Mouse (Mus musculus): ENCODE data around the gene Pi4ka.

Pi4ka gene

GRCm38 (mm10) chr16:17405736-17406443, at the start of gene Pi4ka, which contains the start of gene Snap29:
Pi4ka (minus strand) TSS chr16:17406314.
Snap29 (plus strand) TSS chr16:17405986.
- peak; percentile 100 for DNase-seq

- DNase-seq = no peak
Observed at GRCm38 (mm10) chr16:17452373-17452715, 46.2 kb upstream of the Pi4ka start.

- peak; percentile 98 for DNase-seq
Observed at GRCm38 (mm10) chr16:17451541-17452372, 45.6 kb upstream of the Pi4ka start, which contains the start of gene Crkl. Crkl (plus strand) TSS chr16:17451987.

- DNase-seq = no peak
Observed at GRCm38 (mm10) chr16:17432576-17432975, 26.5 kb upstream of the Pi4ka start.

- DNase-seq = no peak
Observed at GRCm38 (mm10) chr16:17423021-17423420, 16.9 kb upstream of the Pi4ka start.

- DNase-seq = no peak
Observed at GRCm38 (mm10) chr16:17410209-17410608, 4.1 kb upstream of the Pi4ka start.

- DNase-seq = no peak
Observed at GRCm38 (mm10) chr16:17409046-17409445, 2.9 kb upstream of the Pi4ka start.

- DNase-seq = peak; percentile 21
Observed at GRCm38 (mm10) chr16:17406512-17407231, 558 bp upstream of the Pi4ka start.

- DNase-seq = no peak
Observed at GRCm38 (mm10) chr16:17405271-17405696, 830 bp downstream of the Pi4ka start.

- peak; percentile 31 for DNase-seq
Observed at GRCm38 (mm10) chr16:17402855-17403254, 3.3 kb downstream of the Pi4ka start.

GRCm38 (mm10) chr16:17392784-17393183, 13.3 kb downstream of the Pi4ka start:
- no peak for DNase-seq

GRCm38 (mm10) chr16:17383594-17384326, 22.4 kb downstream of the Pi4ka start:
- no peak for DNase-seq

GRCm38 (mm10) chr16:17382306-17382705, 23.8 kb downstream of the Pi4ka start:
- DNase-seq = no peak

GRCm38 (mm10) chr16:17358787-17359186, 47.3 kb downstream of the Pi4ka start:
- DNase-seq = no peak

- DNase-seq = no peak
Observed at GRCm38 (mm10) chr16:17356031-17356430, 50.1 kb downstream of the Pi4ka start.

- DNase-seq = no peak
Observed at GRCm38 (mm10) chr16:17346766-17347165, 59.3 kb downstream of the Pi4ka start.

GRCm38 (mm10) chr16:17345813-17346155, 60.3 kb downstream of the Pi4ka start:
- DNase-seq = no peak

- DNase-seq = no peak
Observed at GRCm38 (mm10) chr16:17345141-17345812, 60.8 kb downstream of the Pi4ka start.

GRCm38 (mm10) chr16:17341847-17342246, 64.3 kb downstream of the Pi4ka start:
- DNase-seq = no peak

- no peak for DNase-seq
Observed at GRCm38 (mm10) chr16:17340705-17341104, 65.4 kb downstream of the Pi4ka start.

GRCm38 (mm10) chr16:17339701-17340100, 66.4 kb downstream of the Pi4ka start:
- no peak for DNase-seq

GRCm38 (mm10) chr16:17336089-17336488, 70.0 kb downstream of the Pi4ka start:
- no peak for DNase-seq

Data from cerebellum, adult 8-10 months (tissue).